ENCODE assay signal across 1 mouse cellular context in the genomic region with DNA sequence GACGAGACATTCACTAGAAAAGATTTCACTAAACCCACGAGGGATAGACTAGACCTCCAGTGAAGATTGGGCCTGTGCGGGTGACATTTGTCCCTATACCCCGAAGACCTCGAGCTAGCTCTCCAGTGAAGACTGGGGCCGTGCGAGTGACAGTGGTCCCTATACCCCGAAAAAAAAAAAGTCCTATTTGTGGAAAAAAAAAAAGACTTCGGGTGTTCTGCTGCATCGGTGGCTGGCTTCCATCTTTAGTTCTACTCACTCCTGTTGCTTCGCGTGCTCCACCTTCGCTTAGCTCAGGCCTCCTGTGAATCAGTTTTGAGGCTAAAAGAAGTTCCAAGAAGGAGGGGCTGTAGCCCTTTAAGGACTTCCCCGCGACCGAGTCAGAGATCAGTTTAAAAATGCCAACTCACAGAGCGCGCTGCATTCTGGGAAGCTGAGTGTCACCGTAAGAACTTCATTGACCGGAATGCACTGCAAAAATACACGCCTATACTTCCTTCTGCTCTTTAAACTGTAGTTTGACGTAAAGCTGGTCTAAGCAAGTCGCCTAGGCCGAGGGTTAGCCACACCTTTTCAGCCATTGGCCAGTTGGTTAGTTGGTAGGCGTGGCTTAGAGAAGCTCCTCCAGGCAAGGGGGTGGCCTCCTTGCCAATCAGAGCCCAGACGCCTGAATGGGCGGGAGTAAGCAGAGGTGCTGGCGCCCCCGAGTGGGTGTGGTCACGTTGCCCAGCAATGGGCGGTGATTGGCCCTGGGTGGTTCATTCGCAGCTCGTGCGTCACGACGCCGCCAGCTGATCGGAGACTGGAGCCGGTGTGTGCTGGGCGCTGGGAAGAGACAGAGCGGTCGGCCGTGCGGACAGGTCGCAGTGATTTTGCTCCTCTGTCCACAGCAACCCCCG.
TF ChIP-seq lines count a peak whose summit lies in the region.

A gene (plus strand): TSS at position 872 of the 899 bp plus-strand sequence.

TF ChIP-seq in CH12.LX, 34 proteins besides CTCF, POLR2A, EP300 and RAD21 (continued from another document):
- TF ChIP-seq CHD1 (IDR thresholded peaks at IDR 0.05; ENCODE audit: low read depth, low read length) (peak; percentile 97; the same call in 1 of the 2 replicates), ZMIZ1 (IDR thresholded peaks at IDR 0.05; ENCODE audit: low read depth, low read length) (peak; percentile 46; the same call in 1 of the 2 replicates), BHLHE40 (IDR thresholded peaks at IDR 0.05; ENCODE audit: low read depth, low read length) (no peak; the same call in none of the 2 replicates), NELFE (IDR thresholded peaks at IDR 0.05; ENCODE audit: low read depth, low read length) (peak; percentile 65), ELF1 (IDR thresholded peaks at IDR 0.05; ENCODE audit: low read depth, low read length) (peak; percentile 90), ETS1 (conservative IDR thresholded peaks at IDR 0.05; ENCODE audit: low read depth, low read length) (peak; percentile 65), USF2 (conservative IDR thresholded peaks at IDR 0.05; ENCODE audit: low read depth, low read length) (peak; percentile 80), TCF12 (IDR thresholded peaks at IDR 0.05; ENCODE audit: low read depth, low read length) (peak; percentile 58), MAZ (IDR thresholded peaks at IDR 0.05; ENCODE audit: low read depth, low read length) (peak; percentile 33; the same call in 1 of the 2 replicates), HCFC1 (IDR thresholded peaks at IDR 0.05; ENCODE audit: low read depth, low read length) (peak; percentile 94), PAX5 (IDR thresholded peaks at IDR 0.05; ENCODE audit: low read length) (no peak), UBTF (IDR thresholded peaks at IDR 0.05; ENCODE audit: low read depth, low read length) (no peak; the same call in 1 of the 2 replicates), SIN3A (IDR thresholded peaks at IDR 0.05; ENCODE audit: low read length) (peak; percentile 100)
